Mouse (Mus musculus): ENCODE results near the gene Msh5.
"Not testable (repeated sequence)": the region's sequence is repeated elsewhere in the genome, so short reads cannot be mapped to it uniquely, and the experiment has no call there.

Msh5 gene

GRCm38 (mm10) chr17:35002153-35002865 is 44.2 kb downstream of the Msh5 start:
- DNase-seq (ENCODE audit: low spot score in 2 of 2) = no peak

DNA sequence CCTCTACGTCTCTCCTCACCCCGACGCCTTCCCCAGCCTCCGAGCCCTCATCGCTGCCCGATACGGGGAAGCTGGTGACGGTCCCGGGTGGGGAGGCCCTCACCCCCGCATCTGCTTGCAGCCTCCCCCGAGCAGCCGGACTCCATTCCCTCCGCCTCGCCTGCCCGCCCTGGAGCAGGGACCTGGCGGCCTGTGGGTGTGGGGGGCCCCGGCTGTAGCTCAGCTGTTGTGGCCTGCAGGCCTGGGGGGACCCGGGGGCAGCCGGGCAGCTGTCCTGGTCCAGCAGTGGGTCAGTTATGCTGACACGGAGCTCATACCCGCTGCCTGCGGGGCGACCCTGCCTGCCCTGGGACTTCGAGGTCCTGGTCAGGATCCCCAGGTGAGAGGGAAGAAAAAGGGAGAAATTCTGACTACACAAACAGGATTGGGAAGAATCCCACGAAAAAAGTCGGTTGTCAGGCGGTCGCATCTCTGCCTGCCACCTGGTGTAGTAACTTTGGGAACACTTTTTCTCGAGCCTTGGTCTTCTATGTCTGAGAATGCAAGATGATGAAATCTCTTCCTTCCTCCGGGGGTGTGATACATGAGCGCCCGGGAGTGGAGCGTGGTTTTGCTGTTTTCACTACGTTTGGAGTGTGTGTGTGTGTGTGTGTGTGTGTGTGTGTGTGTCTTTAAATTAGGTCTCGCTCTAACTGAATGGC is 44.9 kb downstream of the Msh5 start:
- DNase-seq (ENCODE audit: low spot score in 2 of 2) = no peak

DNA sequence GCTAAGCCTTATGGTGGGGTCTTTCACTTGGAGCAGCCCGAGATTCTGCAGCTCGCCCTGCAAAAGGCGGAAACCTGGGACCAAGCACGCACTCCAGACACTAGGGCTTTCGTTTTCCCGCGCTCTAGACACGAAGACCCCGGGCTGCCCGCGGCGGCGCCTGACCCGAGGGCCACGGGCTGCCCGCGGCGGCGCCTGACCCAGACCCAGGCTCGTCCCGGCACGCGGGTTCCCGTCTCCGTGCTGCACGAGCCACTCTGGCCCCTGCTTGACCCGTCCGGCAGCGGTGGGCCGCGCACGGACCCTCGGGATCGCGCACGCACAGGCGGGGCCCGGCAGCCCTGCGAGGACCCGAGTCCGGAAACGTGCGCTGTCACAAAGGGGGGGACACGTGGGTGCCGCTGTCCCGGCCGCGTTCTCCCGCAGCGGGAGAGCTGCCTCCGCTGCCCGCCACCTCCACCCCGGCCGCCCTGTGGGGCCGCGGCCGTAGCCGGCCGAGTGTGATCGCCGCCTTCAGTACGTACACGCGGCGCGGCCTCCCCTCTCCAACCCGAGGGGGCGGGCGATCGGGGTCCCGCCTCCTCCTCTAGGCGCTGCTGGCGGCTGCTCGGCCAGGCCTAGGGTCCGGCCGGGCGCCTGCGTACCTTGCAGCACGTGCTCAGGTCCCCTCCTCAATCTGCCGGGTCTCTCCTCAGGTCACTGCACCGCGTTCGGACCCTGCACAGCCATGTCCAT is 45.7 kb downstream of the Msh5 start, which contains the start of gene Vars:
Gene Vars (plus strand): TSS at position 271 of the 735 bp plus-strand sequence.
- DNase-seq (ENCODE audit: low spot score in 2 of 2) = peak; percentile 82 to 92

DNA sequence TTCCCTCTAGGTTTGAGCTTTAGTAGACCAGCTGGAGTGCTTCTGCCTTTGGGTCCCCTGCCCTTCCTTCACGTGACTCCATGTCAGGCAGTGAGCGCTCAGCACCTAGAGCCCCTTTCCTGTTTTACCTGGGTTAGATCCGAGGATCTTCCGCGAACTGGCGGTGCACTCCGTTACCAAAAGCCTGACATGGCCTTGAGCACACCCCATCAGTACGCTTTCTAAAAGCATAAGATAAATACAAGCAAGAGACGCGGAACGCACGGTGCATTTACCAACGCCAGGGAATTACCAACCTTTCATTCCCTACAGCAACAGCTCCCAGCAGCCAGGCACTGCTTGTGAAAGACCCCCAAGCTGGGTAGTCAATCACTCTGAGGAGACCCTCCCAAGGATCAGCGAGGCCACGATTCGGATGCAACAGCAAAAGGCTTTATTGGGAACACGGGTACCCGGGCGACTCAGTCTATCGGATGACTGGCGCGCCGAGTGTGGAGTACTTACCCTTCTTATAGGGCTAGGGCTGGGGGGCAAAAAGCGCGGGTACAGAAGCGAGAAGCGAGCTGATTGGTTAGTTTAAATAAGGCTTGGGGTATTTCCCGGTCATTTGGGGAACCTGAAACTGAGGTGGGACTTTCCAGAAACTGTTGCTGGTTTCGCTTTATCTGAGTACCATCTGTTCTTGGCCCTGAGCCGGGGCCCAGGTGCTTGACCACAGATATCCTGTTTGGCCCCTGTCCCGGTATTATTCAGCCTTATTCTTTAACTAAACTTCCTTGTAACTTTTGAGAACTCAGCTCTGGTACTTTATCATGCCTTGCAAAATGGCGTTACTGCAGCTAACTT is 46.5 kb downstream of the Msh5 start:
- not testable (repeated sequence) for DNase-seq (ENCODE audit: low spot score in 2 of 2)

DNA sequence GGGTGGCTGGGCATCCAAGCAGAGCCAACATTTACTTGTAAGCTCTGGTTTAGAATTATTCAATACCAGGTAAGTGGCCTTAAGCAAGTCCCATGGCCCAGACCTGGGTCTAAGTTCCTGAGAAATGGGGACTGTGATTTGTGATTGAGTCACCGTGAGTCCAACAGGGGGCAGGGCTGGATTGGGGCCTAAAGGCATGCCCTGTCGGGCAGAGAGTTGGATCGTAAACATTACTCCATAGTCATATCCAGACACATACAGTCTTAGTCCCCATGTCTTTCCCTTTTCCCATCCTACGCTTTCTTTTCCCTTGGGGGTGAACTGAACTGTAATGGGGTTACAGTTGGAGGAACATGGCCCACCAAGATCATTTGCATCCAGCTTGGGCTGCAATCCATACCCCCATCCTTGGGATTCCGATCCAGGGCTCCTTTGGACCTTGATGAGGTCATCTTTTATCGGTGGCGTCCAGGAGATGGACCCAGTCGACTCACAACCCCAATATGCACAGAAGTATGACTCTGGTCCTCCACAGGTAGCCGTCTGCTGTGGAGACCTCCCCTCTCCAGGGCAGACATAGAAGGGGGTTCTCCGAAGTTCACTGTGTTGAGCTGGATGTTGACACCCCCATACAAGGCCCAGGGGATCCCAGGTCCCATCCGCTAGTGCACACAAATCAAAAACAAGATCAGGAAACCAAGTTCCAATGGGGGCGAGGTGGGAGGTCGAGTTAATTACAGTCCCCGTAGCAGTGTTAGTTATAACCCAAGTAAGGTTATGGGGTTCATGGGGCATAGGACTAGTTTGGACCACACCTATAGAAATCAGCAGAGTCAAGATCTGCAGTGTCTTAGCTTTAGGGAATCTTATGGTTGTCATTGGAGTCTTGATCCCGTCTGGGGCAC is 47.8 kb downstream of the Msh5 start:
- DNase-seq (ENCODE audit: low spot score in 2 of 2) = no peak

DNA sequence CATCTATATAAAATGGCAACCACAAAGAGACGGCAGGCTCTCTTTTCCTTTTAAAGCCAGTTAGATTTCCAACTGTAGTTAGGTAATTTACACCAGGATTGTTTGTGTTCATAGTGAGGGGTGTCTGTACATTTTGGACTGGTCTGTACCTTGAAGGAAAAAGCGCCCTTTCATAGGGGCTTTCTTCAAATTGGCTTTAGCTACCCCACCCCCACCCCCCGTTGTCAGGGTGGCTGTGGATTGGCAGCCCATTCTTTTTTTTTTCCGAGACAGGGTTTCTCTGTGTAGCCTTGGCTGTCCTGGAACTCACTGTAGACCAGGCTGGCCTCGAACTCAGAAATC is 49.4 kb downstream of the Msh5 start:
- no peak for DNase-seq (ENCODE audit: low spot score in 2 of 2)

- no peak for DNase-seq (ENCODE audit: low spot score in 2 of 2)
These were observed 50.0 kb downstream of the Msh5 start for GRCm38 (mm10) chr17:34996411-34997141.

- DNase-seq (ENCODE audit: low spot score in 2 of 2) = not testable (repeated sequence)
These were observed 50.6 kb downstream of the Msh5 start for GRCm38 (mm10) chr17:34995927-34996326.

GRCm38 (mm10) chr17:34995192-34995591 is 51.4 kb downstream of the Msh5 start:
- not testable (repeated sequence) for DNase-seq (ENCODE audit: low spot score in 2 of 2)

DNA sequence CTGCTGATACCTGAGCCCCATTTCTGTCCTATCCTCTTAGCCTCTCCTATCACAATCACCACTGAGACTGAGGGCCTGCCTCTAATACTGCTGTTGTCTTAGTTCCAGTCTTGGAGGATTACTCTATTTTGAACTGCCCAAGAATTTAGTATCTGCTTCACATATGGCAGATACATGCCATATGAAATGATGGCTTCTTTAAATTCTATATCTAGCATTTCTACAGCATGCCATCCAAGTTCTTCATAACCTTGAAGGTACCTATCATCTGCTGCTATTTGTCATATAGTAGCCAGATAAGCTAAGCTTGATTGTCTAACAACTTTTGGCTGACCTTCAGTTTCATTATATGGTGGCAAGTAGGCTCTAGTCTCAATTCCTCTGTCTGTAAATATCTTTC is 51.8 kb downstream of the Msh5 start:
- DNase-seq (ENCODE audit: low spot score in 2 of 2) = no peak

- DNase-seq (ENCODE audit: low spot score in 2 of 2) = no peak
These were observed 62.3 kb downstream of the Msh5 start for GRCm38 (mm10) chr17:34984218-34984617.

DNA sequence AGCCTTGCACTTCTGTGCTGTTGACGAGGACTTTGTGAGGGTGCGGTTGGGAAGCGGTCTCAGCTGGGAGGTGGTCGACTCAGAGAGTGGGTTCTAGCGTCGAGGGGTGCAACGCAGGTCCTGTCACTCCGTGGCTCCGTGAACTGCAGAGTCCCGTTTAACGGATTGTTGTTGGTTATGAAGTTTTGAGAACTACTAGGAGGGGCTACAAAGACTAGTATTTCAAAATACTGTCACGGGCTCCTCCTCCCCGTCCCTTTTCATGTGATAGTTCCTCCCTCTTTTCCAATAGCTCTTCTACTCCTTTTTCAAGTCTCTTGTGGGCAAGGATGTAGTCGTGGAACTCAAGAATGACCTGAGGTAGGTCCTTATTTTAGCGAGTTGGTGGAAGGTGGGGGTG is 64.2 kb downstream of the Msh5 start:
- no peak for DNase-seq (ENCODE audit: low spot score in 2 of 2)

DNA sequence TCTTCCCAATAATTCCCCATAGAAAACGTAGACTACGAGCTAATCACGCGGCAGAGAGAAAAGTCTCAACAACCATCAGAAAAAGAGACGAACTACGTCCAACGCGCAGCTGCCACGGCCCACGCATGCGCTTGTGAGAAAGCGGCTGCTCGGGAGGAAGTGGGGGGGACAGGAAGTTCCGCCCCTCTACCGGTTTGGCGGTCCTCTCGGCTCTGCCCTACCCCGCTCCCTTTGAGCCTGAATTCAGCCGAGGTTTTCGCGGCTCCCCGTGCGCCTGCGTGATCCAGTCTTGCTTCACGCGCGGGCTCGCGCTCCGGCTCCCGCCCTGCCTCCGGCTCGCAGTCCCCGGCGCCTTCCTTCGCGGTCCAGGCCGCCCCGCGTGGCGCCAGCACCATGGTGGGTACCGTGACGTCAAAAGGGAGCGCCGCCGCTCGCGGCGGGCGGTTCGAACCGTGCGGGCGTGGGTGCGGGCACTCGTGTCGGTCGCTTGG is 64.8 kb downstream of the Msh5 start, which contains the start of gene Lsm2:
Gene Lsm2 (plus strand): TSS at position 173 of the 491 bp plus-strand sequence.
- peak; percentile 88 to 94 for DNase-seq (ENCODE audit: low spot score in 2 of 2)

DNA sequence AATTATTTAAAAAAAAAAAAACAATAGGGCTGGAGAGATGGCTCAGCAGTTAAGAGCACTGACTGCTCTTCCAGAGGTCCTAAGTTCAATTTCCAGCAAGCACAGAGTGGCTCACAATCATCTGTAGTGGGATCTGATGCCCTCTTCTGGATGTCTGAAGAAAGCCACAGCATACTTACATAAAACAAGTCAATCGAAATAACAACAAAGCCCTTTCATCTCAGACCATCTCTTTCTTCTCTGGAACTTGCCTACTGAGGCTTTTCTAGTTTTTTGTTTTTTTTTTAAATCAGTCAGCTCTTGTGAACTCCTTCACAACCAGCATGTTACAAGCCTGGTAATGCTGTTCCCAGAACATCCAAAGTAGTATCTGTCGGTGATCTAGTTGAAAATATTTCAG is 65.9 kb downstream of the Msh5 start:
- no peak for DNase-seq (ENCODE audit: low spot score in 2 of 2)

- DNase-seq (ENCODE audit: low spot score in 2 of 2) = no peak
These were observed 66.9 kb downstream of the Msh5 start for GRCm38 (mm10) chr17:34979631-34980030.
